Mouse (Mus musculus) common myeloid progenitor, adult 5-6 weeks (primary cell): ENCODE measurements around the gene Gsg1. TPM values are rescaled to one million over a fixed set of nuclear protein-coding genes. Genes with fewer than 3 reads are reported as not detected.

Experiments
- ATAC-seq: replicated peaks from 2 replicates; pipeline ENCODE4 v1.8.0; 2016; ENCODE audit warnings: low read depth, mild to moderate bottlenecking, moderate TSS enrichment, inconsistent platforms; ENCODE audit not compliant: poor library complexity, severe bottlenecking
- total RNA-seq: library from RNA; stranded (forward); fragments of 200-1000, 187-1606 nt; gene quantifications from 2 replicates; pipeline ENCODE4 v1.2.3, GENCODE M21; 2017

Gsg1 gene
- total RNA-seq, 1 experiment from 2014 or later = 0.32 TPM

GRCm38 (mm10) chr6:135264136-135264535 is 10.0 kb upstream of the Gsg1 start:
- no peak for ATAC-seq

GRCm38 (mm10) chr6:135262565-135262964 is 8.4 kb upstream of the Gsg1 start:
- ATAC-seq = no peak

- ATAC-seq = 0 out of 2 replicates have a peak, but pooled peaks have one; percentile 29
These were observed 7.0 kb upstream of the Gsg1 start for GRCm38 (mm10) chr6:135261124-135261523.

DNA sequence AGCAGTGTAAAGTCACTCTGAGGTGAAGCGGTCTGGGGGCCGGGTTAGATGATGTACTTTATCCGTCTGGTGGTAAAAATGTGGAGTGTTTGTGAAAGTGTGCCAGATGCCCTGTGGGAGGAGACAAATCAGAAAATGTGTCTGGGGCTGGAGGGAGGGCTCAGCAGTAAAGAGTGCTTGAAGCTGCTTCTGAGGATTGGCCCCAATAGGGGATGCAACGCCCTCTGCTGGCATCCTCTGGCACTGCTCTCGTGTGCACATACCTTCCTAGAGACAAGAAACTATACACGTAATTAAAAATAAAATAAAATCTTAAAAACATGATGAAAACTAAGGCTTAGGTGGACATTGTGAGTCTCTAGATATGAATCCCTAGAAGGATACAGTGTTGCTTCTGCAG is 6.3 kb upstream of the Gsg1 start:
- ATAC-seq = no peak

DNA sequence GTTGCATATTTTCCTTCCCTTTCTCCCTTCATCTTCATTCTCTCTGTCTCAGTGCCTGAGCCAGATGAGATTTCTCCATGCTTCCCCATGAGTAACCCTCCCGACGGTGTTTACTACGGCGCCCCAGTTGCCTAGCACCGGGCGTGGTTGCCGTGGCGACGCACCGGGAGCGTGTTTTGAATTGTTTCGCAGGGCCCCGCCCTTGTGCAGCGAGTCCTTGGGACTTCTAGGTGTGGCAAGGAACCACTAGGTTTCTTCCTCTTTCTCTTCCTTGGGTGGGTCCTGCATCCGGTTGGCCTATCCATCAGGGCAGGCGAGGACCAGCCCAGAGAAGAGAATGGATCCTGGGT is 1.4 kb downstream of the Gsg1 start:
- ATAC-seq = peak; percentile 86

DNA sequence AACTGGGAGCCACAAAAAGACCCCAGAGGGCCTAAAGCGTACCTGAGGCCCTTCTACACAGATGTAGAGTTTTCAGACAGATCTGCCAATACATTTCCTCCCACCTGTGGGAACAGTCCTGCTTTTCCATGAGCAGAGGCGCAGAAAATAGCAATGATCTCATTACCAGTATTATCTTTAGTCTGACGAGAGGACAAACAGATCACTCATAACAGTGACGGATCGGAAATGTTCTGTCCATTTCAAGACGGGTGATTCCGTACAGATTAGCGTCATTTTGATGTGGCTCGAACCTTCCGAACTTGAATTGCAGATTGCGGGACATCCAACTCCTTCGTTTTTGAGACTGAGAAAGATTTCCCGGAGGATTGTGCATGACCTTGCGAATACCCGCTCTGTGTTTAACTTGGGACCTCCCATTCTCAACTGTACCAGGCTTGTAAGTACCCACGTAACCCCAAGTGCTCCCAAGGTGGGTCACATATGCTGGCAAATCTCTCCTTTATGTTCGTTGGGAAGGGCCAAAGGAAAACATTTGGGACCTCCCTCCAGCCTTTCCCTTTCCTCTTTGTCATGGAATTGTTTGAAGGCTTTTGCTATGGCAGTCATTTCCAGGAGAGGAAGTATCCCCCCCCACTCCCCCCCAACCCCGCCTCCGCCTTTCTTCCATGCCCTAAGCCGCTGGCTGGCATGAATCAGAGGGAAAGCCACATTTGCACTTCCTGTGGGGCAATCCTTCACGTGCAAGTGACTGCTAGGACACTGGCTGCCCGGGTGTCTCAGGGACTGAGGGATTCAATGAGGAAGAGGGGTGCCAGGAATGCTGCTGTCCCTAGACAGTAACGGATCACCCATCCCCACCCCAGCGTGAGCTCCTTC is 2.1 kb downstream of the Gsg1 start:
- peak; percentile 60 for ATAC-seq

GRCm38 (mm10) chr6:135250926-135251699 is 3.0 kb downstream of the Gsg1 start:
- no peak for ATAC-seq

DNA sequence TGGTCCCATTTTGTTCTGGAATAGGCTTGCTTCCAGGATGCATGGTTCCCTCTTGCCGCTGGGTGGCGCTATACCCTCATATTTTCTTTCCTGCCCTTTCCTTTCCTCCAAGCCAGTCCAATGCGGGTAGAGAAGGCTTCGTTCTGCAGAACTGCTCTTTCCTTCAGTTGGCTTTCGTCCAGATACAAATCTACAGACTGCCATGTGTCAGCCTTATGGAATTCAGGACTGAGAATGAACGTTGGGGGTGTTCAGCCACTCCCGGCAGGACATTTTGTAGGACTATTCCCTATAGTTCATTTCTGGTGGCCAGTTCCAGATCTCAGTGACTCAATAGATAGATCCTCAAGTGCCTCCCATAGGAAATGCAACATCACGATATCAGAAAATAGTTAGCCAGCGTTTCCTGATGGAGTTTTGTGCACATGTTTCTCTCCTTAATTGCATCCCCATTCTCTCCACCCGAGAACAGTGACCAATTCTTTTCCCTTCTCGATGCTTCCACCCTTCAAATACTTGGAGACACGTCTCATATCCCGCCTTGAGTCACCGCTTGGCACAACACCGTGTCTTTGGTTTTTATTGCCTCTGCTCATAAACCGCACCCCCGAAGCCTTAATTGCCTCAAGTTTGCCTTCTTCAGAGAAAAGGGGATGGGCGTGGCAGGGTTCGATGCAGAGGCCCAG is 4.2 kb downstream of the Gsg1 start:
- ATAC-seq = peak; percentile 62

GRCm38 (mm10) chr6:135247861-135248260 is 6.3 kb downstream of the Gsg1 start:
- ATAC-seq = no peak

- ATAC-seq = no peak
These were observed 8.6 kb downstream of the Gsg1 start for GRCm38 (mm10) chr6:135245586-135245985.

GRCm38 (mm10) chr6:135240361-135240760 is 13.8 kb downstream of the Gsg1 start:
- ATAC-seq = peak; percentile 43

- ATAC-seq = no peak
These were observed 15.9 kb downstream of the Gsg1 start for GRCm38 (mm10) chr6:135238211-135238610.

DNA sequence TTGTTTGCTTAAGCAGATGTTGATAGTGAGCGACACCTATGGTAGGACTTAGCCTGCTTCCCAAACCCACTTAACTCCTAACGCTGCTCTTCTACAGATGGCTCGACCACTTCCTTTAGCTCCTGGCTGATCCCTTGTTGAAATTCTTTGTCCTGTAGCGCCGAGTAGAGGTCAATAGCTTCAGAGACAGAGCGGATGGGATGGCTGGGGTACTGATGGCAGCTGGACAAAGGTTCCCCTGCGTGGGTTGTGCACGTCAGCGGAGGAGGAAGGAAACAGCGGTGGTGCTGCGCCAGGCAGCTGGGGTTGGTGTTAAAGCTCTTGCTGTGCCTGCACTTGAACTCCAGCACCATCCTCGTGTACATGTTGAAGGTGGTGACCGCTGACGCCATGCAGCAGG is 16.8 kb downstream of the Gsg1 start:
- ATAC-seq = peak; percentile 73

DNA sequence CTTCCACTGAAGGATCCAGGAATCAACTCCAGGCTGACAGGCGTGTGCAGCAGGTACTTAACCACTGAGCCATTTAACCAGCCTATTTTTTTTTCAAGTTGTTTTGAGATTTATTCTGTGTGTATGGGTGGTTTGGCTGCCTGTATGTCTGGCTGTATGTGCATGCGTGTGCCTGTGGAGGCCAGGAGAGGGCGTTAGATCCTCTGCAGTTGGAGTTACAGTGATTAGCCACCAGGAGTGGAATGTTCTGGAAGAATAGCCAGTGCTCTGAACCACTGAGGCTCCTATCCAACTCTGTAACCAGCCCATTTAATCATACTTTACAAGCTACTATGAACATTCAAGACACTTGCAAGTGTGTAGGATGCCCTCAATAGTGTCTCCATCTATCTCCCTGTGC is 17.6 kb downstream of the Gsg1 start:
- 0 out of 2 replicates have a peak, but pooled peaks have one; percentile 14 for ATAC-seq

GRCm38 (mm10) chr6:135235742-135236141 is 18.4 kb downstream of the Gsg1 start:
- no peak; the same call in 1 of the 2 replicates for ATAC-seq

GRCm38 (mm10) chr6:135232443-135233182 is 21.5 kb downstream of the Gsg1 start:
- no peak for ATAC-seq

DNA sequence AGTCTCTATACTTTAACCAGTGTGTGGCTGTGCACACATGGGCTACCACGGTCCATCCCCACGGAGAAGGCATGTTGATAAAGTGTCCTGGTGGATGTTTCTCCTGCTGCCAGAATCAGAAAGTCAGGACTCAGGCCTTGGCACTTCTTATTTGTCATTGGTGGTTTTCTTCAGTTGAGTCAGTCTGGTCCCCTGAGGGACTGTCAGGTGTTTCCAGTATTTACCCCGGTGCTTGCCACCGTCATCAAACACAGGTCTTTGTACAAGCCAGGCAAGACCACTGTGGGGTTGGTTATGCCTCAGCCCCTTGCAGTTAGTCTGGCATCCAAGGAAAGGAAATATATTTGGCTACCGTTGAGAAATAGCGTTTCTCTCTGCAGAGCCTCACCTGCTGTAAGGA is 23.6 kb downstream of the Gsg1 start:
- ATAC-seq = no peak

DNA sequence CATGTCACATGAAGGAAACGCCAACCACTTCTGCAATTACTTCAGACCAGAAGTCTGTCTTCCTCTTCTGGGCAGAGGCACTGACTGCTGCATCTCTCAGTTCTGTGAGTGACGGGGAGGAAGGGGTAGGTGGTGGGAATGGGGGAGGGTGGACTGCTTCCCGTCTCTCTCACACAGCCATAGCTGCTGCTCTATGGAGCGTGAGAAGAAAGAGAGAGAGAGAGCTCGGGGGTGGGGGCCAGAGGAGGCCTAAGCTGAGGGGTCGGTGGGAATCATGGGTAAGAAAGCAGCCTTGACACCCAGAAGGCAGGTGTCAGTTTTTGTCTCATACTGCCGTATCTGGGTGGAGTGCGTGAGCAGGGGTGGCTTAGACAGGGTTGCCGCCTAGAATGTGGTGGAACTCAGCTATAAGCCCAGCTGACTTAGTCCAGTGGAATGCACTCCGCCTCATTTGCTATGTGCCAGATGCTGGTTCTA is 25.6 kb downstream of the Gsg1 start:
- peak; percentile 89 for ATAC-seq

DNA sequence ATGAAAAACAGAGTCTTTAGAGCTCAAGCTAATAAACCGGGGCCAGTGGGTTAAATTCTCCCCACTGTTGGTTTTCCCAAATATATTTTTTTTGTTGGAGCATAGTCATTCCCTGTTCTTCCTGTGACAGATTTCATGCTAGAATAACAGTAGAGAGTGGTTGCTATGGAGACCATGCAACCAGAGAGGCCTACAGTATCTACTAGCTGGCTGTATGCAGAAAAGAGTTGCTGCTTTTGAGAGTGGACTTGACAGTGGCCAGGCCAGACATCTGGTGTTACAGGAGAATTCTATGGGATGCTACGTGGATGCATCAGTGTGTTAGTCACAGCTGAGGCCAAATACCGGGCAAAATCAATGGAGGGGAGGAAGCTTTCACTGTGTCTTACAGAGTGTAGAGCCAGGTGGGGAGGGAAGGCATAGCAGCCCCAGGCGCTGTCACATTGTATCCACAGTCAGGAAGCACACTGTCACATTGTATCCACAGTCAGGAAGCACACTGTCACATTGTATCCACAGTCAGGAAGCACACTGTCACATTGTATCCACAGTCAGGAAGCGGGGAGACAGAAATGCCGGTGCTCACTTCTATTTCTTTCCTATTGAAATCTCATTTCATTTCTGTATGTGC is 30.2 kb downstream of the Gsg1 start:
- ATAC-seq = peak; percentile 55
